Mouse (Mus musculus) midbrain, postnatal 0 days (tissue): ENCODE results near the gene Gm6588. TPM values are rescaled to one million over a fixed set of nuclear protein-coding genes. Genes with fewer than 3 reads are reported as not detected.

Experiments used
- ATAC-seq: fragments of 200-750 bp; cut with Nextera tagmentation; 2 replicates; pipeline ENCODE4 v1.8.0; 2017; ENCODE audit warnings: moderate number of reproducible peaks, mild to moderate bottlenecking, moderate TSS enrichment, moderate library complexity; ENCODE audit not compliant: low FRiP score
- DNase-seq: peaks from one replicate; pipeline ENCODE4 v3.0.0-alpha.2; 2015; ENCODE audit warnings: low spot score
- H3K27ac ChIP-seq: fragments of 300-500 bp; sonication (generic); 2 replicates; pipeline ENCODE4 v1.5.1; 2014; ENCODE audit warnings: low read depth, mild to moderate bottlenecking, low read length, mixed read lengths
- H3K27me3 ChIP-seq: fragments of 300-500 bp; sonication (generic); 2 replicates; pipeline ENCODE4 v1.6.1; 2014; ENCODE audit warnings: low read length, control low read depth, mixed read lengths; ENCODE audit not compliant: insufficient read depth
- H3K36me3 ChIP-seq: fragments of 300-500 bp; sonication (generic); 2 replicates; pipeline ENCODE4 v1.6.1; 2014; ENCODE audit warnings: low read length, control low read depth, mixed read lengths; ENCODE audit not compliant: insufficient read depth
- H3K4me1 ChIP-seq: fragments of 300-500 bp; sonication (generic); 2 replicates; pipeline ENCODE4 v1.6.1; 2014; ENCODE audit warnings: mild to moderate bottlenecking, control low read depth, antibody characterized with exemption, low read length, mixed read lengths; ENCODE audit not compliant: insufficient read depth
- H3K4me2 ChIP-seq: fragments of 300-500 bp; sonication (generic); 2 replicates; pipeline ENCODE4 v1.6.1; 2014; ENCODE audit warnings: low read depth, mild to moderate bottlenecking, low read length, mixed read lengths; ENCODE audit not compliant: poor library complexity, severe bottlenecking
- H3K4me3 ChIP-seq: fragments of 300-500 bp; sonication (generic); 2 replicates; pipeline ENCODE4 v1.5.1; 2014; ENCODE audit warnings: low read depth, mild to moderate bottlenecking, low read length, moderate library complexity
- H3K9ac ChIP-seq: fragments of 300-500 bp; sonication (generic); replicated peaks from 2 replicates; pipeline ENCODE4 v1.6.1; 2014; ENCODE audit warnings: mild to moderate bottlenecking, low read length, moderate library complexity, mixed read lengths; ENCODE audit not compliant: poor library complexity, severe bottlenecking
- H3K9me3 ChIP-seq: fragments of 300-500 bp; sonication (generic); 2 replicates; pipeline ENCODE4 v1.6.1; 2016; ENCODE audit warnings: low read length, control low read depth
- CTCF ChIP-seq: IDR thresholded peaks from 2 replicates; pipeline ENCODE4 v1.5.1; 2016; ENCODE audit warnings: antibody characterized with exemption, mild to moderate bottlenecking
- WGBS: fragments of 180-500 bp; shearing (Covaris S2); extraction: QIAGEN DNeasy Blood & Tissue Kit; methylation state at CpG from one replicate; pipeline ENCODE4 v1.1.7; 2014; 5-methylcytosine and 5-hydroxymethylcytosine counted together
- polyA plus RNA-seq: library from polyadenylated mRNA; unstranded; fragments of >200 nt; fragmentation: Nextera tagmentation; extraction: Ambion mirVana; gene quantifications from 2 replicates; pipeline ENCODE4 v1.2.1, GENCODE M21; 2015
- total RNA-seq: library from RNA; depleted of rRNA; stranded (reverse); fragments of >200 nt; gene quantifications from 2 replicates; pipeline ENCODE4 v1.2.3, GENCODE M21; 2014; rRNA removed

Gene Gm6588
- total and polyA plus RNA-seq, 2 experiments from 2014 or later, result 0.39 TPM; not detected in 1

GRCm38 (mm10) chr5:112498921-112499917, 50.0 kb downstream of the Gm6588 start:
- 0 out of 2 replicates have a peak overlapping the region, but pooled peaks have one; percentile 6 for H3K27ac ChIP-seq
- peaks cover 15% of the 10 kb centered on the region; the same call in 1 of the 2 replicates for H3K4me1 ChIP-seq
- H3K4me3 ChIP-seq, result no peak overlapping the region
- ATAC-seq, result no peak
- H3K4me2 ChIP-seq, result no peak overlapping the region
- TF ChIP-seq CTCF, result no peak
- H3K36me3 ChIP-seq, result no peaks in the 10 kb centered on the region
- DNase-seq, result no peak
- H3K27me3 ChIP-seq, result no peaks in the 10 kb centered on the region
- 58% methylated on average over 13 of the region's 13 CpGs for WGBS
- no peaks in the 10 kb centered on the region for H3K9me3 ChIP-seq
- no peak overlapping the region for H3K9ac ChIP-seq

GRCm38 (mm10) chr5:112499918-112500682, 50.9 kb downstream of the Gm6588 start:
- H3K4me3 ChIP-seq, result no peak overlapping the region
- WGBS, result 41% methylated on average over 8 of the region's 8 CpGs
- H3K9ac ChIP-seq, result no peak overlapping the region
- no peaks in the 10 kb centered on the region for H3K27me3 ChIP-seq
- ATAC-seq (no peak), DNase-seq (peak; percentile 61)
- H3K36me3 ChIP-seq, result no peaks in the 10 kb centered on the region
- H3K27ac ChIP-seq, result peak overlapping the region; percentile 65
- H3K4me1 ChIP-seq, result peaks cover 15% of the 10 kb centered on the region; the same call in 1 of the 2 replicates
- H3K4me2 ChIP-seq, result no peak overlapping the region
- no peaks in the 10 kb centered on the region for H3K9me3 ChIP-seq
- peak; percentile 34 for TF ChIP-seq CTCF

Other genes with a start within 250 kb of the Gm6588 start
- 1.6 and 2.4 TPM in 2 replicates for gene Cryba4, start 196.9 kb upstream of the Gm6588 start, total RNA-seq
- gene Cryba4, start 196.9 kb upstream of the Gm6588 start, polyA plus RNA-seq, result 2.5 and 2.9 TPM in 2 replicates
- gene Crybb1, start 193.6 kb upstream of the Gm6588 start, total RNA-seq, result 7.2 and 11.5 TPM in 2 replicates
- gene Crybb1, start 193.6 kb upstream of the Gm6588 start, polyA plus RNA-seq, result 13.1 and 13.2 TPM in 2 replicates
- gene Tpst2, start 172.7 kb upstream of the Gm6588 start, total RNA-seq, result 37.3 and 41.1 TPM in 2 replicates
- 37.1 and 37.8 TPM in 2 replicates for gene Tpst2, start 172.7 kb upstream of the Gm6588 start, polyA plus RNA-seq
- gene Tfip11, start 123.1 kb upstream of the Gm6588 start, total RNA-seq, result 19.8 and 20.8 TPM in 2 replicates
- gene Tfip11, start 123.1 kb upstream of the Gm6588 start, polyA plus RNA-seq, result 27.4 and 29.0 TPM in 2 replicates
- 60.5 and 69.6 TPM in 2 replicates for gene Srrd, start 106.4 kb upstream of the Gm6588 start, total RNA-seq
- gene Srrd, start 106.4 kb upstream of the Gm6588 start, polyA plus RNA-seq, result 49.0 and 59.3 TPM in 2 replicates
- gene Hps4, start 106.3 kb upstream of the Gm6588 start, total RNA-seq, result 34.9 and 41.1 TPM in 2 replicates
- 36.1 and 36.4 TPM in 2 replicates for gene Hps4, start 106.3 kb upstream of the Gm6588 start, polyA plus RNA-seq
- gene Gm6583, start 93.4 kb upstream of the Gm6588 start, total RNA-seq, result not detected in 2 replicates
- 0.12 TPM in 1 of 2 replicates, not detected in the other for gene Gm6583, start 93.4 kb upstream of the Gm6588 start, polyA plus RNA-seq
- gene Asphd2, start 54.6 kb upstream of the Gm6588 start, total RNA-seq, result 167 and 192 TPM in 2 replicates
- 153 and 162 TPM in 2 replicates for gene Asphd2, start 54.6 kb upstream of the Gm6588 start, polyA plus RNA-seq
- gene Sez6l, start 127.8 kb downstream of the Gm6588 start, total RNA-seq, result 101 and 115 TPM in 2 replicates
- gene Sez6l, start 127.8 kb downstream of the Gm6588 start, polyA plus RNA-seq, result 60.7 and 65.7 TPM in 2 replicates